In genomic region chr16:78019605-78020285, GRCm38 (mm10) we compare ENCODE assay signal across 18 mouse cellular contexts.
A peak's percentile ranks its signal among the peaks of the same experiment; 100 is the strongest.
DNase-seq lines count a peak whose midpoint lies in the region; ATAC-seq lines count a peak whose summit lies in the region.
"Had no signal": no experiment of that assay in that cellular context is flagged by ENCODE, and none has a peak within 500 bp of the region (broad histone marks: within the 10 kb centered on the region; RNA-seq: fewer than 3 reads in every experiment).

No protein-coding gene starts in this region.

- no peaks in the 10 kb centered on the region for H3K36me3 ChIP-seq in forebrain, embryonic 12.5 days (replicated peaks)
- H3K36me3 ChIP-seq in hindbrain, embryonic 14.5 days (replicated peaks; ENCODE audit: control insufficient read depth, insufficient read depth) = no peaks in the 10 kb centered on the region
- no peaks in the 10 kb centered on the region for H3K36me3 ChIP-seq in neural tube, embryonic 15.5 days
- H3K36me3 ChIP-seq: G1E; liver, embryonic 15.5 days; stomach, embryonic 15.5 days had no signal

- H3K4me1 ChIP-seq in forebrain, embryonic 12.5 days = peaks cover 13% of the 10 kb centered on the region; the same call in 1 of the 2 replicates
- H3K4me1 ChIP-seq in hindbrain, embryonic 14.5 days (replicated peaks; ENCODE audit: control insufficient read depth, insufficient read depth, low read length) = peaks cover 11% of the 10 kb centered on the region; the same call in 1 of the 2 replicates
- peaks cover 5% of the 10 kb centered on the region for H3K4me1 ChIP-seq in neural tube, embryonic 15.5 days
- H3K4me1 ChIP-seq: liver, embryonic 15.5 days; stomach, embryonic 15.5 days had no signal

- 0 out of 2 replicates have a peak overlapping the region, but pooled peaks have one; percentile 27 for H3K27ac ChIP-seq in forebrain, embryonic 12.5 days
- H3K27ac ChIP-seq in hindbrain, embryonic 14.5 days = peak overlapping the region; percentile 26
- no peak overlapping the region for H3K27ac ChIP-seq in neural tube, embryonic 15.5 days (replicated peaks)
- H3K27ac ChIP-seq: gastrocnemius, adult 2 months; kidney, postnatal 0 days; liver, embryonic 15.5 days; stomach, embryonic 15.5 days had no signal

- 36% methylated on average over 8 of the region's 8 CpGs for WGBS in forebrain, embryonic 12.5 days
- 40% methylated on average over 8 of the region's 8 CpGs for WGBS in hindbrain, embryonic 14.5 days
- 36% methylated on average over 8 of the region's 8 CpGs for WGBS in neural tube, embryonic 15.5 days

- no peak overlapping the region for H3K4me2 ChIP-seq in forebrain, embryonic 12.5 days
- no peak overlapping the region for H3K4me2 ChIP-seq in hindbrain, embryonic 14.5 days (replicated peaks)
- H3K4me2 ChIP-seq in neural tube, embryonic 15.5 days = peak overlapping the region; percentile 7; the same call in 1 of the 2 replicates
- H3K4me2 ChIP-seq: liver, embryonic 15.5 days; stomach, embryonic 15.5 days had no signal

- no peaks in the 10 kb centered on the region for H3K9me3 ChIP-seq in forebrain, embryonic 12.5 days
- H3K9me3 ChIP-seq in hindbrain, embryonic 14.5 days (ENCODE audit: control insufficient read depth, low read length) = no peaks in the 10 kb centered on the region
- H3K9me3 ChIP-seq in neural tube, embryonic 15.5 days (replicated peaks) = no peaks in the 10 kb centered on the region
- H3K9me3 ChIP-seq: liver, embryonic 15.5 days; stomach, embryonic 15.5 days had no signal

- no peak overlapping the region for H3K4me3 ChIP-seq in forebrain, embryonic 12.5 days (replicated peaks)
- H3K4me3 ChIP-seq in hindbrain, embryonic 14.5 days (replicated peaks; ENCODE audit: low read length) = no peak overlapping the region
- H3K4me3 ChIP-seq in neural tube, embryonic 15.5 days (replicated peaks) = no peak overlapping the region
- H3K4me3 ChIP-seq: gastrocnemius, adult 2 months; liver, embryonic 15.5 days; stomach, embryonic 15.5 days had no signal

- no peak overlapping the region for H3K9ac ChIP-seq in forebrain, embryonic 12.5 days
- no peak overlapping the region for H3K9ac ChIP-seq in hindbrain, embryonic 14.5 days
- H3K9ac ChIP-seq in neural tube, embryonic 15.5 days (replicated peaks) = no peak overlapping the region
- H3K9ac ChIP-seq: liver, embryonic 15.5 days; stomach, embryonic 15.5 days had no signal

- peak; percentile 67 for ATAC-seq in forebrain, embryonic 12.5 days (ENCODE audit: low FRiP score)
- no peak for ATAC-seq in hindbrain, embryonic 14.5 days (ENCODE audit: low FRiP score)
- ATAC-seq in neural tube, embryonic 15.5 days (ENCODE audit: low FRiP score) = peak; percentile 8; the same call in 1 of the 2 replicates

- H3K27me3 ChIP-seq in forebrain, embryonic 12.5 days = no peaks in the 10 kb centered on the region
- H3K27me3 ChIP-seq in hindbrain, embryonic 14.5 days (ENCODE audit: control insufficient read depth, insufficient read depth, low read length) = no peaks in the 10 kb centered on the region
- no peaks in the 10 kb centered on the region for H3K27me3 ChIP-seq in neural tube, embryonic 15.5 days (replicated peaks)
- H3K27me3 ChIP-seq: liver, embryonic 15.5 days; stomach, embryonic 15.5 days had no signal

- DNase-seq in layer of hippocampus, postnatal 14 days (ENCODE audit: low spot score in 2 of 2) = peak; percentile 5 to 10
- DNase-seq in layer of hippocampus, postnatal 25 days (ENCODE audit: extremely low spot score in 1 of 2, low spot score in 1 of 2) = no peak
- DNase-seq in hindbrain, embryonic 14.5 days (ENCODE audit: low spot score) = peak; percentile 52
- DNase-seq in right cerebral cortex, postnatal 4 days = no peak
- no peak for DNase-seq in ovary, postnatal 10 days (ENCODE audit: low spot score)
- DNase-seq: adrenal gland, adult 8-10 months; cerebellum, adult 9-11 months; gastrocnemius, adult 2 months; heart, postnatal 10 days; layer of hippocampus, adult 9-11 months; lung, postnatal 10 days; spleen, adult 18-20 months had no signal

Comparison
In these comparisons a context has a peak if more than half of its experiments do, and no peak if none do; other contexts are left out.
1. DNase-seq: peak in layer of hippocampus, postnatal 14 days (2 of 2) and hindbrain, embryonic 14.5 days (single experiment); none in layer of hippocampus, postnatal 25 days (0 of 2), right cerebral cortex, postnatal 4 days (single experiment) and ovary, postnatal 10 days (single experiment).